Mouse (Mus musculus) kidney, postnatal 0 days (tissue): ENCODE results near the gene Rpl9-ps6. TPM values are rescaled to one million over a fixed set of nuclear protein-coding genes. Genes with fewer than 3 reads are reported as not detected.
A peak's percentile ranks its signal among the peaks of the same experiment; 100 is the strongest.

Source experiments
- ATAC-seq: fragments of 200-750 bp; cut with Nextera tagmentation; replicated peaks from 2 replicates; pipeline ENCODE4 v1.8.0; 2017; ENCODE audit warnings: low read depth, moderate number of reproducible peaks, moderate TSS enrichment, moderate library complexity; ENCODE audit not compliant: low FRiP score
- DNase-seq: peaks from one replicate; pipeline ENCODE4 v3.0.0-alpha.2; 2016; ENCODE audit warnings: low spot score
- H3K27ac ChIP-seq: fragments of 300-500 bp; sonication (generic); 2 replicates; pipeline ENCODE4 v1.5.1; 2014; ENCODE audit warnings: mild to moderate bottlenecking
- H3K27me3 ChIP-seq: fragments of 300-500 bp; sonication (generic); 2 replicates; pipeline ENCODE4 v1.6.1; 2014; ENCODE audit warnings: low read length, mixed read lengths; ENCODE audit not compliant: insufficient read depth
- H3K36me3 ChIP-seq: fragments of 300-500 bp; sonication (generic); 2 replicates; pipeline ENCODE4 v1.6.1; 2014; ENCODE audit warnings: low read length, mixed read lengths; ENCODE audit not compliant: insufficient read depth
- H3K4me1 ChIP-seq: fragments of 300-500 bp; sonication (generic); replicated peaks from 2 replicates; pipeline ENCODE4 v1.6.1; 2014; ENCODE audit warnings: antibody characterized with exemption, low read length, mixed read lengths; ENCODE audit not compliant: insufficient read depth
- H3K4me2 ChIP-seq: fragments of 300-500 bp; sonication (generic); 2 replicates; pipeline ENCODE4 v1.6.1; 2014; ENCODE audit warnings: mild to moderate bottlenecking, low read length, moderate library complexity, mixed read lengths
- H3K4me3 ChIP-seq: fragments of 300-500 bp; sonication (generic); replicated peaks from 2 replicates; pipeline ENCODE4 v1.5.1; 2014; ENCODE audit warnings: low read depth, low read length
- H3K9ac ChIP-seq: fragments of 300-500 bp; sonication (generic); 2 replicates; pipeline ENCODE4 v1.6.1; 2014; ENCODE audit warnings: low read depth, low read length
- H3K9me3 ChIP-seq: fragments of 300-500 bp; sonication (generic); replicated peaks from 2 replicates; pipeline ENCODE4 v1.6.1; 2016; ENCODE audit warnings: low read length, inconsistent platforms, mixed read lengths
- CTCF ChIP-seq: IDR thresholded peaks from 2 replicates; pipeline ENCODE4 v1.5.1; 2016; ENCODE audit warnings: antibody characterized with exemption, low read depth, mild to moderate bottlenecking, moderate library complexity
- WGBS: fragments of 180-500 bp; shearing (Covaris S2); extraction: QIAGEN DNeasy Blood & Tissue Kit; methylation state at CpG from one replicate; pipeline ENCODE4 v1.1.7; 2014; 5-methylcytosine and 5-hydroxymethylcytosine counted together
- polyA plus RNA-seq: library from polyadenylated mRNA; unstranded; fragments of >200 nt; fragmentation: Nextera tagmentation; extraction: Ambion mirVana; gene quantifications from 2 replicates; pipeline ENCODE4 v1.2.1, GENCODE M21; 2015

Gene Rpl9-ps6
- polyA plus RNA-seq, 1 experiment from 2014 or later = 154 TPM

GRCm38 (mm10) chr19:32419069-32419468, 47.3 kb downstream of the Rpl9-ps6 start:
- TF ChIP-seq CTCF = no peak
- Histone ChIP-seq H3K27ac (no peak overlapping the region), H3K27me3 (no peaks in the 10 kb centered on the region), H3K4me2 (no peak overlapping the region), H3K9me3 (no peaks in the 10 kb centered on the region), H3K4me3 (no peak overlapping the region), H3K36me3 (no peaks in the 10 kb centered on the region), H3K4me1 (no peaks in the 10 kb centered on the region), H3K9ac (no peak overlapping the region)
- no peak for ATAC-seq
- peak; percentile 50 for DNase-seq
- 49% methylated on average over 3 of the region's 3 CpGs for WGBS

DNA sequence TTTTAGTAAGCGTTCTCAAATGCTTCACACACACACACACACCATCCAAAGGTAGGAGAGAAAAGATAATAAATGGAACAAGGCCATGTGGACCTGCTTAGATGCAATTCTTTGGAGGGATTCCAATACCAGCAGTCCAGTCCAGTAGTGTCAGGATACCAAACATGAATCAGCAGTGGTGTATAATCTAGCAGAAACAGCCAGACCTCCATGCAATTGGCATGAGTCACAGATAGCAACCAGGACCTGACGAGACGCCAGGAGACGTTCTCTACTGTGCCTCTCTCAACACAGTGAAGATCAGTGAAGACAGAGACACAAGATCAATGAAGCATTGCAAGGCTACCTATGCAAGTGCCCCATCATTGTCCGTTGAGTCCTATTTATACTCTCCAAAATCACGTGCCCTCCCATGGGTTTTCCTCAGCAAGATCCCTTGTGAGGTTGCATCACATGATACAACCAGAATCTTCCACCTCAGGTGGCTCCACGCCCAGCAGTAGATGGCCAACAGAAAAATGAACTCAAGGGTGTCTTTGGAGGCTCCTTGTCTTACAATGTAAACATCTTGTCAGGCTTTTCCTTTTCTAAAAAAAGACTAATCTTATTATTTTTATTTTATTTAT, 49.6 kb downstream of the Rpl9-ps6 start:
- H3K27ac ChIP-seq = no peak overlapping the region
- ATAC-seq (no peak), DNase-seq (no peak)
- H3K4me2 ChIP-seq = no peak overlapping the region
- no peaks in the 10 kb centered on the region for H3K36me3 ChIP-seq
- H3K4me1 ChIP-seq = no peaks in the 10 kb centered on the region
- no peaks in the 10 kb centered on the region for H3K9me3 ChIP-seq
- H3K9ac ChIP-seq = no peak overlapping the region
- 87% methylated on average over 7 of the region's 7 CpGs for WGBS
- H3K4me3 ChIP-seq = no peak overlapping the region
- no peaks in the 10 kb centered on the region for H3K27me3 ChIP-seq
- no peak for TF ChIP-seq CTCF

Other genes with a start within 250 kb of the Rpl9-ps6 start
- gene Sgms1, start 76.9 kb downstream of the Rpl9-ps6 start, polyA plus RNA-seq = 42.4 and 46.1 TPM in 2 replicates
- gene Minpp1, start 19.2 kb upstream of the Rpl9-ps6 start, polyA plus RNA-seq = 71.8 and 73.2 TPM in 2 replicates
- gene Papss2, start 129.2 kb upstream of the Rpl9-ps6 start, polyA plus RNA-seq = 27.1 and 28.3 TPM in 2 replicates